8 mouse cellular contexts compared by ENCODE assay signal in the genomic region with DNA sequence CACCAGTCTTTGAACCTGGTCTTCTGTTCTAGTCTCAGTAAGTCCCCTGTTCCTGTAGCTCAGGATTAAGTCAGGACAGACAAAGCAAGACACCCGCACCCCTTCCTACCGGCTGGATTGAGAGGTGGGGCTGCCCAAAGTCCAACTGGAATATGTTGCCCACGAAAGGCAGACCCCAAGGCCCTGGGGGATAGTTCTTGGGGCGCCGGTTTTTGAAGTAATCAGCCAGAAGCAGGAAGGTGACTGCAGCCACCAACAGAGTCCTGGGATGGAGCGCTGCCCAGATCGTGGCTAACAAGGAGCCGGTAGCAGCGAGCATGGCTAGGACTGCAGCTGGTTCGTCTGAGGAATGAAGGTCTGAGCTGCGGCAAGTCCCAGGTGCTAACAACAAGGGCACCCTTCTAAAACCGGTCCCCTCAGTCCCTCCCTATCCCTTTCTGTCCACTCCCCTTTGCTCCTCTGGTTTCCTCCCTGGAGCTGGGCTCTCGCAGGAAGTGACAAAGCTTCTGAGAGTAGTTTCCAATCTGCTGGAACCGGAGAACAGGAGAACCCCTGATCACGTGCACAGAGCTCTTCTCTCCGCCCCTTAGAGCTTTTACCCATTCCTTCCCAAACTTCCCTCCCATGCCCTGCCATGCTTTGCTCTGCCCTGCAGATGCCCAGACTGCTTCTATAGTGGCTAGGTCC. TPM values are rescaled to one million over a fixed set of nuclear protein-coding genes. Genes with fewer than 3 reads are reported as not detected.
DNase-seq lines count a peak whose midpoint lies in the region; ATAC-seq and TF ChIP-seq lines count a peak whose summit lies in the region.

TSS of gene Cyp2j6 (minus strand) at position 529 of the 687 bp plus-strand sequence.

- WGBS in hindbrain, embryonic 14.5 days = 6% methylated on average over 16 of the region's 16 CpGs

- no peaks in the 10 kb centered on the region for H3K36me3 ChIP-seq in hindbrain, embryonic 14.5 days (replicated peaks; ENCODE audit: control insufficient read depth, insufficient read depth)

- H3K9ac ChIP-seq in hindbrain, embryonic 14.5 days = peak within 1 kb of the TSS; percentile 72

- DNase-seq in adrenal gland, adult (ENCODE audit: inconsistent age in 2 of 2, low spot score in 1 of 2) = peak; percentile 44 to 78
- peak; percentile 46 for DNase-seq in gastrocnemius, adult 2 months
- peak; percentile 66 for DNase-seq in hindbrain, embryonic 14.5 days (ENCODE audit: low spot score)
- peak; percentile 35 to 40 for DNase-seq in layer of hippocampus, postnatal 36 days
- peak; percentile 69 for DNase-seq in lung, postnatal 10 days
- DNase-seq in retina, embryonic 14.5 days (ENCODE audit: low spot score) = peak; percentile 68

- no peaks in the 10 kb centered on the region for H3K9me3 ChIP-seq in hindbrain, embryonic 14.5 days (ENCODE audit: control insufficient read depth, low read length)

- H3K4me1 ChIP-seq in hindbrain, embryonic 14.5 days (replicated peaks; ENCODE audit: control insufficient read depth, insufficient read depth, low read length) = 0 out of 2 replicates have a peak, but pooled peaks cover 2% of the 10 kb centered on the region

- no peaks in the 10 kb centered on the region for H3K27me3 ChIP-seq in hindbrain, embryonic 14.5 days (ENCODE audit: control insufficient read depth, insufficient read depth, low read length)

- peak within 1 kb of the TSS; percentile 83 for H3K4me3 ChIP-seq in gastrocnemius, adult 2 months
- peak within 1 kb of the TSS; percentile 59 for H3K4me3 ChIP-seq in hindbrain, embryonic 14.5 days (replicated peaks; ENCODE audit: low read length)

- ATAC-seq in common myeloid progenitor, adult 5-6 weeks (replicated peaks; ENCODE audit: low read depth, poor library complexity, severe bottlenecking) = peak; percentile 82
- ATAC-seq in hindbrain, embryonic 14.5 days (ENCODE audit: low FRiP score) = peak; percentile 93
- ATAC-seq in monocyte, adult 5-6 weeks (replicated peaks; ENCODE audit: insufficient number of reproducible peaks, low FRiP score, low TSS enrichment, poor library complexity, severe bottlenecking) = no peak

- H3K27ac ChIP-seq in gastrocnemius, adult 2 months = peak within 1 kb of the TSS; percentile 80
- H3K27ac ChIP-seq in hindbrain, embryonic 14.5 days = peak within 1 kb of the TSS; percentile 52

- intact Hi-C loops in gastrocnemius, adult 2 months (cut with DNase I) = no loop called here

- peak within 1 kb of the TSS; percentile 65 for H3K4me2 ChIP-seq in hindbrain, embryonic 14.5 days (replicated peaks)

- no peak for TF ChIP-seq CTCF in gastrocnemius, adult 2 months (IDR thresholded peaks at IDR 0.05)

RNA-seq across cellular contexts. Expression of gene Cyp2j6, which starts in this region (rescaled TPM):
- 4.0 and 4.7 TPM in 2 replicates for total RNA-seq in common myeloid progenitor, adult 5-6 weeks (2017)
- 1 to 10 TPM in 1 of 2 experiments, under 1 TPM in 1; 0.87 to 1.6 TPM for total RNA-seq in gastrocnemius, adult 2 months (2021)
- 6.1 and 6.5 TPM in 2 replicates for polyA plus RNA-seq in hindbrain, embryonic 14.5 days (2014; fragmentation: Nextera tagmentation; extraction: Ambion mirVana)
- 10 to 100 TPM; 13.5 to 14.0 TPM for total RNA-seq in layer of hippocampus, postnatal 36 days (2021)
- total RNA-seq in monocyte, adult 5-6 weeks (2017) = not detected in 3 replicates
